Mouse (Mus musculus) ovary, postnatal 36 days (tissue): ENCODE measurements at regions not wholly inside any gene's neighbourhood (a gene's known extent, or its start where the extent isn't known, plus 50 kb on each side); places are given as distances from the start of the nearest gene placed in this dataset.

ENCODE experiments used
- DNase-seq: peaks from one replicate; pipeline ENCODE4 v3.0.0; 2022; ENCODE audit warnings: low spot score, mixed read lengths

GRCm38 (mm10) chr12:16014679-16015078 lies 198.0 kb upstream of the Trib2 start:
- no peak for DNase-seq

GRCm38 (mm10) chr12:16013861-16014630 lies 197.3 kb upstream of the Trib2 start:
- DNase-seq = no peak

- DNase-seq = no peak
Observed at GRCm38 (mm10) chr12:16013354-16013753, 196.6 kb upstream of the Trib2 start.

- DNase-seq = no peak
Observed at GRCm38 (mm10) chr12:16012081-16012480, 195.4 kb upstream of the Trib2 start.

GRCm38 (mm10) chr12:16009822-16010620 lies 193.3 kb upstream of the Trib2 start:
- no peak for DNase-seq

GRCm38 (mm10) chr12:16008763-16009515 lies 192.2 kb upstream of the Trib2 start:
- no peak for DNase-seq

- no peak for DNase-seq
Observed at GRCm38 (mm10) chr12:16008261-16008660, 191.5 kb upstream of the Trib2 start.

GRCm38 (mm10) chr12:16006688-16007087 lies 190.0 kb upstream of the Trib2 start:
- no peak for DNase-seq

- no peak for DNase-seq
Observed at GRCm38 (mm10) chr12:16006286-16006685, 189.6 kb upstream of the Trib2 start.

GRCm38 (mm10) chr12:16001811-16002210 lies 185.1 kb upstream of the Trib2 start:
- no peak for DNase-seq

GRCm38 (mm10) chr12:16001225-16001624 lies 184.5 kb upstream of the Trib2 start:
- DNase-seq = no peak

GRCm38 (mm10) chr12:15998331-15998730 lies 181.6 kb upstream of the Trib2 start:
- no peak for DNase-seq

GRCm38 (mm10) chr12:15993866-15994265 lies 177.1 kb upstream of the Trib2 start:
- DNase-seq = no peak

- no peak for DNase-seq
Observed at GRCm38 (mm10) chr12:15986351-15986750, 169.6 kb upstream of the Trib2 start.

GRCm38 (mm10) chr12:15985649-15986048 lies 168.9 kb upstream of the Trib2 start:
- no peak for DNase-seq

GRCm38 (mm10) chr12:15983591-15984300 lies 167.0 kb upstream of the Trib2 start:
- no peak for DNase-seq

GRCm38 (mm10) chr12:15981741-15982140 lies 165.0 kb upstream of the Trib2 start:
- DNase-seq = no peak

GRCm38 (mm10) chr12:15979233-15979632 lies 162.5 kb upstream of the Trib2 start:
- no peak for DNase-seq

- DNase-seq = no peak
Observed at GRCm38 (mm10) chr12:15971786-15972185, 155.1 kb upstream of the Trib2 start.

GRCm38 (mm10) chr12:15970262-15970661 lies 153.5 kb upstream of the Trib2 start:
- DNase-seq = no peak

- DNase-seq = no peak
Observed at GRCm38 (mm10) chr12:15967550-15968102, 150.9 kb upstream of the Trib2 start.

GRCm38 (mm10) chr12:15966631-15967030 lies 149.9 kb upstream of the Trib2 start:
- no peak for DNase-seq
